Mouse (Mus musculus) hindbrain, embryonic 16.5 days (tissue): ENCODE results near the gene Rasd1. TPM values are rescaled to one million over a fixed set of nuclear protein-coding genes. Genes with fewer than 3 reads are reported as not detected.
A peak's percentile ranks its signal among the peaks of the same experiment; 100 is the strongest.
"Not testable (repeated sequence)": the region's sequence is repeated elsewhere in the genome, so short reads cannot be mapped to it uniquely, and the experiment has no call there.

Experiments
- ATAC-seq: fragments of 200-750 bp; cut with Nextera tagmentation; 2 replicates; pipeline ENCODE4 v1.8.0; 2017; ENCODE audit warnings: moderate TSS enrichment, moderate library complexity
- H3K27ac ChIP-seq: fragments of 300-500 bp; sonication (generic); 2 replicates; pipeline ENCODE4 v1.5.1; 2014; ENCODE audit warnings: low read depth, mild to moderate bottlenecking, control low read depth, low read length, moderate library complexity
- H3K27me3 ChIP-seq: fragments of 300-500 bp; sonication (generic); replicated peaks from 2 replicates; pipeline ENCODE4 v1.6.1; 2014; ENCODE audit warnings: low read length; ENCODE audit not compliant: control insufficient read depth, insufficient read depth
- H3K36me3 ChIP-seq: fragments of 300-500 bp; sonication (generic); 2 replicates; pipeline ENCODE4 v1.6.1; 2014; ENCODE audit warnings: mild to moderate bottlenecking, low read length, moderate library complexity, mixed read lengths; ENCODE audit not compliant: control insufficient read depth, insufficient read depth
- H3K4me1 ChIP-seq: fragments of 300-500 bp; sonication (generic); 2 replicates; pipeline ENCODE4 v1.6.1; 2014; ENCODE audit warnings: low read depth, low read length; ENCODE audit not compliant: control insufficient read depth, insufficient read depth
- H3K4me2 ChIP-seq: fragments of 300-500 bp; sonication (generic); 2 replicates; pipeline ENCODE4 v1.6.1; 2014; ENCODE audit warnings: mild to moderate bottlenecking, low read length, control low read depth, moderate library complexity
- H3K4me3 ChIP-seq: fragments of 300-500 bp; sonication (generic); 2 replicates; pipeline ENCODE4 v1.5.1; 2014; ENCODE audit warnings: mild to moderate bottlenecking, low read length, control low read depth, moderate library complexity
- H3K9ac ChIP-seq: fragments of 300-500 bp; sonication (generic); 2 replicates; pipeline ENCODE4 v1.6.1; 2014; ENCODE audit warnings: low read depth, mild to moderate bottlenecking, control low read depth, low read length, moderate library complexity
- H3K9me3 ChIP-seq: fragments of 300-500 bp; sonication (generic); 2 replicates; pipeline ENCODE4 v1.6.1; 2014; ENCODE audit warnings: mild to moderate bottlenecking, low read length, moderate library complexity; ENCODE audit not compliant: control insufficient read depth
- WGBS: fragments of 180-500 bp; shearing (Covaris S2); extraction: QIAGEN DNeasy Blood & Tissue Kit; methylation state at CpG from one replicate; pipeline ENCODE4 v1.1.7; 2014; 5-methylcytosine and 5-hydroxymethylcytosine counted together
- polyA plus RNA-seq: library from polyadenylated mRNA; unstranded; fragments of >200 nt; fragmentation: Nextera tagmentation; extraction: Ambion mirVana; gene quantifications from 2 replicates; pipeline ENCODE4 v1.2.1, GENCODE M21; 2015

The Rasd1 gene
- polyA plus RNA-seq, 1 experiment from 2014 or later = 1.4 TPM

GRCm38 (mm10) chr11:59948401-59948767, 16.4 kb downstream of the Rasd1 start:
- H3K4me2 ChIP-seq = peak overlapping the region; percentile 79
- H3K27ac ChIP-seq = peak overlapping the region; percentile 85
- peak overlapping the region; percentile 99 for H3K4me3 ChIP-seq
- 3% methylated on average over 16 of the region's 16 CpGs for WGBS
- H3K9ac ChIP-seq = peak overlapping the region; percentile 99
- peaks cover 16% of the 10 kb centered on the region for H3K4me1 ChIP-seq
- no peak; the same call in 1 of the 2 replicates for ATAC-seq
- H3K9me3 ChIP-seq = no peaks in the 10 kb centered on the region
- H3K27me3 ChIP-seq = no peaks in the 10 kb centered on the region
- no peaks in the 10 kb centered on the region for H3K36me3 ChIP-seq

- Histone ChIP-seq H3K27me3 (no peaks in the 10 kb centered on the region), H3K36me3 (no peaks in the 10 kb centered on the region), H3K27ac (peak within 1 kb of the TSS; percentile 85), H3K9me3 (no peaks in the 10 kb centered on the region), H3K4me3 (peak within 1 kb of the TSS; percentile 99), H3K4me1 (peaks cover 16% of the 10 kb centered on the region), H3K9ac (peak within 1 kb of the TSS; percentile 99), H3K4me2 (peak within 1 kb of the TSS; percentile 79)
- peak; percentile 97 for ATAC-seq
- WGBS = under 1% methylated on average over 41 of the region's 43 CpGs
Observed at GRCm38 (mm10) chr11:59947752-59948400, 16.9 kb downstream of the Rasd1 start, which contains the start of gene Med9. TSS of gene Med9 (plus strand) at chr11:59948206.

- not testable (repeated sequence) for H3K36me3 ChIP-seq, H3K9ac ChIP-seq, H3K4me2 ChIP-seq, ATAC-seq, H3K4me3 ChIP-seq, H3K27ac ChIP-seq, H3K27me3 ChIP-seq, H3K9me3 ChIP-seq
- peaks cover 16% of the 10 kb centered on the region for H3K4me1 ChIP-seq
- 92% methylated on average over 10 of the region's 10 CpGs for WGBS
Observed at GRCm38 (mm10) chr11:59944855-59945254, 19.9 kb downstream of the Rasd1 start.

GRCm38 (mm10) chr11:59941391-59941790, 23.4 kb downstream of the Rasd1 start:
- Histone ChIP-seq H3K4me1 (no peaks in the 10 kb centered on the region), H3K27ac (no peak overlapping the region), H3K9me3 (no peaks in the 10 kb centered on the region), H3K4me3 (no peak overlapping the region), H3K4me2 (no peak overlapping the region), H3K27me3 (no peaks in the 10 kb centered on the region), H3K36me3 (no peaks in the 10 kb centered on the region), H3K9ac (no peak overlapping the region)
- no peak for ATAC-seq
- 29% methylated on average over 3 of the region's 3 CpGs for WGBS

- H3K9ac ChIP-seq = no peak overlapping the region
- WGBS = 65% methylated on average over 3 of the region's 3 CpGs
- H3K27ac ChIP-seq = no peak overlapping the region
- H3K4me1 ChIP-seq = no peaks in the 10 kb centered on the region
- H3K36me3 ChIP-seq = no peaks in the 10 kb centered on the region
- H3K4me3 ChIP-seq = no peak overlapping the region
- ATAC-seq = no peak
- no peak overlapping the region for H3K4me2 ChIP-seq
- H3K9me3 ChIP-seq = no peaks in the 10 kb centered on the region
- H3K27me3 ChIP-seq = no peaks in the 10 kb centered on the region
Observed at GRCm38 (mm10) chr11:59940645-59941044, 24.1 kb downstream of the Rasd1 start.

- no peak for ATAC-seq
- no peak overlapping the region for H3K4me2 ChIP-seq
- no peak overlapping the region for H3K4me3 ChIP-seq
- no peaks in the 10 kb centered on the region for H3K4me1 ChIP-seq
- H3K9me3 ChIP-seq = no peaks in the 10 kb centered on the region
- H3K36me3 ChIP-seq = no peaks in the 10 kb centered on the region
- H3K27ac ChIP-seq = no peak overlapping the region
- no peak overlapping the region for H3K9ac ChIP-seq
- H3K27me3 ChIP-seq = no peaks in the 10 kb centered on the region
- WGBS = 81% methylated on average over 1 of the region's 1 CpGs
Observed at GRCm38 (mm10) chr11:59939821-59940220, 24.9 kb downstream of the Rasd1 start.

- Histone ChIP-seq H3K9me3 (no peaks in the 10 kb centered on the region), H3K27me3 (no peaks in the 10 kb centered on the region), H3K4me2 (no peak overlapping the region), H3K4me3 (no peak overlapping the region), H3K9ac (no peak overlapping the region), H3K36me3 (no peaks in the 10 kb centered on the region), H3K4me1 (no peaks in the 10 kb centered on the region), H3K27ac (no peak overlapping the region)
- no peak for ATAC-seq
- WGBS = 40% methylated on average over 2 of the region's 2 CpGs
Observed at GRCm38 (mm10) chr11:59937615-59938014, 27.1 kb downstream of the Rasd1 start.

- ATAC-seq = no peak
- Histone ChIP-seq H3K27ac (no peak overlapping the region), H3K4me2 (no peak overlapping the region), H3K4me1 (no peaks in the 10 kb centered on the region), H3K27me3 (no peaks in the 10 kb centered on the region), H3K9ac (no peak overlapping the region), H3K9me3 (no peaks in the 10 kb centered on the region), H3K36me3 (no peaks in the 10 kb centered on the region), H3K4me3 (no peak overlapping the region)
- WGBS = 71% methylated on average over 3 of the region's 3 CpGs
Observed at GRCm38 (mm10) chr11:59937023-59937422, 27.7 kb downstream of the Rasd1 start.

GRCm38 (mm10) chr11:59933943-59934342, 30.8 kb downstream of the Rasd1 start:
- Histone ChIP-seq H3K4me3 (no peak overlapping the region), H3K9me3 (no peaks in the 10 kb centered on the region), H3K27me3 (no peaks in the 10 kb centered on the region), H3K36me3 (no peaks in the 10 kb centered on the region), H3K9ac (no peak overlapping the region), H3K4me1 (no peaks in the 10 kb centered on the region), H3K27ac (no peak overlapping the region), H3K4me2 (no peak overlapping the region)
- WGBS = 44% methylated on average over 12 of the region's 12 CpGs
- no peak for ATAC-seq
